Mouse (Mus musculus) kidney, adult 9 months (tissue): Measurements from ENCODE around the gene Kif1b.
A peak's percentile ranks its signal among the peaks of the same experiment; 100 is the strongest.
"Not testable (repeated sequence)": the region's sequence is repeated elsewhere in the genome, so short reads cannot be mapped to it uniquely, and the experiment has no call there.

ENCODE experiments used
- DNase-seq: peaks from one replicate; pipeline ENCODE4 v3.0.0; 2022

The Kif1b gene

GRCm38 (mm10) chr4:149219401-149220041 is 88.0 kb downstream of the Kif1b start:
- no peak for DNase-seq

GRCm38 (mm10) chr4:149218476-149218875 is 89.0 kb downstream of the Kif1b start:
- no peak for DNase-seq

GRCm38 (mm10) chr4:149215982-149216381 is 91.5 kb downstream of the Kif1b start:
- DNase-seq, result no peak

GRCm38 (mm10) chr4:149215397-149215796 is 92.1 kb downstream of the Kif1b start:
- no peak for DNase-seq

- DNase-seq, result not testable (repeated sequence)
These were observed 93.0 kb downstream of the Kif1b start for GRCm38 (mm10) chr4:149214468-149214867.

- no peak for DNase-seq
These were observed 94.0 kb downstream of the Kif1b start for GRCm38 (mm10) chr4:149213466-149213865.

- peak; percentile 38 for DNase-seq
These were observed 96.1 kb downstream of the Kif1b start for GRCm38 (mm10) chr4:149211441-149211840.

- DNase-seq, result no peak
These were observed 105.0 kb downstream of the Kif1b start for GRCm38 (mm10) chr4:149202467-149202866.

- no peak for DNase-seq
These were observed 106.4 kb downstream of the Kif1b start for GRCm38 (mm10) chr4:149201110-149201509.

GRCm38 (mm10) chr4:149197180-149197579 is 110.3 kb downstream of the Kif1b start:
- DNase-seq, result no peak

- DNase-seq, result no peak
These were observed 116.4 kb downstream of the Kif1b start for GRCm38 (mm10) chr4:149191103-149191502.

- no peak for DNase-seq
These were observed 118.9 kb downstream of the Kif1b start for GRCm38 (mm10) chr4:149188563-149188962.

GRCm38 (mm10) chr4:149182755-149183154 is 124.7 kb downstream of the Kif1b start:
- DNase-seq, result no peak

GRCm38 (mm10) chr4:149182192-149182591 is 125.3 kb downstream of the Kif1b start:
- no peak for DNase-seq

GRCm38 (mm10) chr4:149179573-149179972 is 127.9 kb downstream of the Kif1b start:
- DNase-seq, result no peak

GRCm38 (mm10) chr4:149179160-149179559 is 128.3 kb downstream of the Kif1b start:
- DNase-seq, result no peak

- peak; percentile 47 for DNase-seq
These were observed 129.2 kb downstream of the Kif1b start for GRCm38 (mm10) chr4:149178328-149178727.

- peak; percentile 57 for DNase-seq
These were observed 130.4 kb downstream of the Kif1b start for GRCm38 (mm10) chr4:149177046-149177445.

GRCm38 (mm10) chr4:149176645-149177044 is 130.8 kb downstream of the Kif1b start:
- DNase-seq, result peak; percentile 70

- no peak for DNase-seq
These were observed 133.8 kb downstream of the Kif1b start for GRCm38 (mm10) chr4:149173661-149174060.

GRCm38 (mm10) chr4:149172666-149173065 is 134.8 kb downstream of the Kif1b start:
- DNase-seq, result no peak

GRCm38 (mm10) chr4:149172083-149172482 is 135.4 kb downstream of the Kif1b start:
- DNase-seq, result no peak

- no peak for DNase-seq
These were observed 135.9 kb downstream of the Kif1b start for GRCm38 (mm10) chr4:149171581-149171981.

- peak; percentile 89 for DNase-seq
These were observed 137.0 kb downstream of the Kif1b start for GRCm38 (mm10) chr4:149170394-149170931.

GRCm38 (mm10) chr4:149169926-149170325 is 137.6 kb downstream of the Kif1b start:
- DNase-seq, result not testable (repeated sequence)
